Mouse (Mus musculus) heart, embryonic 16.5 days (tissue): ENCODE measurements around the gene Gm10226. TPM values are rescaled to one million over a fixed set of nuclear protein-coding genes. Genes with fewer than 3 reads are reported as not detected.

ENCODE experiments used
- polyA plus RNA-seq: library from polyadenylated mRNA; unstranded; fragments of >200 nt; fragmentation: Nextera tagmentation; extraction: Ambion mirVana; gene quantifications from 2 replicates; pipeline ENCODE4 v1.2.1, GENCODE M21; 2015

The Gm10226 gene
- polyA plus RNA-seq, 1 experiment from 2014 or later = 4.9 TPM

Other genes with a start within 250 kb of the Gm10226 start
- 10.8 and 12.0 TPM in 2 replicates for gene Zfp51, start 241.5 kb upstream of the Gm10226 start, polyA plus RNA-seq
- gene Zfp53, start 202.9 kb upstream of the Gm10226 start, polyA plus RNA-seq = 5.6 and 6.9 TPM in 2 replicates
- 4.3 and 4.9 TPM in 2 replicates for gene Zfp52, start 156.3 kb upstream of the Gm10226 start, polyA plus RNA-seq
- 10.9 and 13.2 TPM in 2 replicates for gene Zfp948, start 124.9 kb upstream of the Gm10226 start, polyA plus RNA-seq
- 2.9 and 3.3 TPM in 2 replicates for gene Zfp983, start 41.2 kb upstream of the Gm10226 start, polyA plus RNA-seq
- gene Zfp760, start 15.9 kb downstream of the Gm10226 start, polyA plus RNA-seq = 5.1 and 5.4 TPM in 2 replicates
- gene Zfp229, start 38.9 kb downstream of the Gm10226 start, polyA plus RNA-seq = 4.9 and 5.5 TPM in 2 replicates
- gene Zfp820, start 153.9 kb downstream of the Gm10226 start, polyA plus RNA-seq = 4.1 and 5.8 TPM in 2 replicates
- 4.1 and 5.6 TPM in 2 replicates for gene Zfp995, start 218.1 kb downstream of the Gm10226 start, polyA plus RNA-seq